Mouse (Mus musculus) hindlimb bud, embryonic 11.5 days (tissue): ENCODE measurements at regions not wholly inside any gene's neighbourhood (a gene's known extent, or its start where the extent isn't known, plus 50 kb on each side); places are given as distances from the start of the nearest gene placed in this dataset.

Experiments used
- DNase-seq: peaks from one replicate; pipeline ENCODE4 v3.0.0-alpha.2; 2012; ENCODE audit warnings: low read depth, low spot score; ENCODE audit errors: extremely low spot score

DNA sequence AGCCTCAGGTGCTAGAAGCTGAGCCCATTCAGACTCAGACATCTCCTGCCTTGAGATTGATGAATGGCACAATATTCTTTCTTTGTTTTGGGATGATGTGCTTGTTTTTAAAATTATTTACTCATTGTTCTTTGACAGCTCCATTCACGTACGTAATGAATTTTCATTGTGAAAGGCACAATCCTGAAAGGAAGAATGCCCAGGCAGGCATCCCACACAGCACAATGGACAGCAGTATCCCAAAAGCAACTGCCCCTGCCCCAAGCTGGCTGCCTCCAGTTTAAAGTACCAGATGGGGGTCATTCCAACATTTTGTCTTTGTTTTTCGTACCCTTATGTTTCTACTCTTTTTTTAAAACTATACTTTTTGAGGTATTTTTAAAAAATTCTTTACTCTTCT is 210.9 kb upstream of the St8sia2 start:
- no peak for DNase-seq

DNA sequence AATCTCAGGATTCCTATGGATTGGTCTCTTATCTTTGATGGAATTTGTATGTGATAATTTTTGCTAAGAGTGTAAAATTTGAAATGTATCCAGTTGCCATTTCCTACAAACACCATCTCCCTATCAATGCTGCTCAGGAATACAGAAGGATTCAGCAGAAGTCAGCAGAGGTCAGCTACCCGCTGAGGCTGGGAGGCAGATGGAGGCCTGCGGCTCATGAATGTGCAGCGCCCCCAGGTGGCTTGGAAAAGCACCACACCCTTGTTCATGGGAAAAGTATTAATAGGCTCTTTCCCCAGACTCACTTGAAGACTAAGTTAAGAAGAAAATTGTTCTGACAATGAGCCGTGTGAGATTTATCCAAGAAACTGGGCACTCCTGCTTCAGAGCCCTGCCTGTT is 187.2 kb upstream of the St8sia2 start:
- DNase-seq, result no peak

DNA sequence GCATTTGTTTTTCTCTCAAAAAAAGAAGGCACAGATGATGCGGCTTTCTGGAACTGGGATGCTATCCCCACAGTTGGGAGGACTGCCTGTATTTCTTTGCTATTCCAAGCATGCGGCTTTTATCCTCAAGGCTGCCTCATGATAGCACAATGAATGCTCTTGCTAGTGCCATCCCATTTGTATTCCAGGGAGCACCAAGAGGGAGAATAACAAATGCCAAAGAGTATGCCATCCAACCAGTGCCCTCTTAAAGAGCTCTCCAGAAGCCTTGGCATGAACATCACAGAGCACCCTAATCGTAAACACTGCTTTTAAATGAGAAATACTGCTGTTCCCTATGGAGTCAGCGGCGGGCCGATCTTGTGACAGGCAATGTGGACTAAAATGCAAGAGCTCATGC is 185.3 kb upstream of the St8sia2 start:
- DNase-seq, result no peak

GRCm38 (mm10) chr7:74184661-74185060 is 171.2 kb upstream of the St8sia2 start:
- DNase-seq, result no peak

DNA sequence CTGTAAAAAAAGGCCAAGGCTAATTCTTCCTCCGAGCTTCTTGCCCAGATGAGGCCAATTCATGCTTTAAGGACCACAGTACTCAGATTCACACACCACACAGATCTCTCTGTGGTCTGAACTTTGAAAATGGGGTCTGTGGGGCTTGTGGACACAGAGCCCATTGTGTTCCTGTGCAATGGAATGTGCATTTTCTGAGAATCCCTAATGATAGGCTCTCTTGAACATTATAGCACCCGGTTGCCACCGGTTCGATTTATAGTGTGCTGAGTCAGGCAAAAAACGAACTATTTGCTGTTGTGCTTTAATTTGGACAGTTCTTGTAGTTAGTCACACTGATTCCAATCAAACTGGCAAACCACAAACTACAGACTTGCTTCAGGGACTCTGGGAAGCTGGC is 160.7 kb upstream of the St8sia2 start:
- peak; percentile 22 for DNase-seq

DNA sequence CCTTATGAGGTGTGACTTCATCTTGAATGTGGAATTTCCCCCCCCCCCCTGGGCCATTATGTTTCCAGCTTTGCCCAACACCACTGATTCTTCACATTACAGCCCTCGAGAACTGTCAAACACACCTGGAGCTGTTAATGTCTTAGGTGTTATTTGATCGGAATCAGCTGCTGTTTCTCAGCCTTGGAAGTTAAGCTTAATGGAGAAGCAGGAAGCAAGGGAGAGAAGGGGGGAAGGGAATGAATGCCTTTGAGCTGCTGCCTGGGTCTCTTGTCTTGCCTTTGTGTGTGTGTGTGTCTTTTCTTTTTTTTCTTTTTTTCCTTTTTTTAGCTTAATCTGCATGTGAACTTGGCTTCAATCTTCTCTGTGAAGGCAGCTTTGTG is 159.7 kb upstream of the St8sia2 start:
- DNase-seq, result peak; percentile 62

DNA sequence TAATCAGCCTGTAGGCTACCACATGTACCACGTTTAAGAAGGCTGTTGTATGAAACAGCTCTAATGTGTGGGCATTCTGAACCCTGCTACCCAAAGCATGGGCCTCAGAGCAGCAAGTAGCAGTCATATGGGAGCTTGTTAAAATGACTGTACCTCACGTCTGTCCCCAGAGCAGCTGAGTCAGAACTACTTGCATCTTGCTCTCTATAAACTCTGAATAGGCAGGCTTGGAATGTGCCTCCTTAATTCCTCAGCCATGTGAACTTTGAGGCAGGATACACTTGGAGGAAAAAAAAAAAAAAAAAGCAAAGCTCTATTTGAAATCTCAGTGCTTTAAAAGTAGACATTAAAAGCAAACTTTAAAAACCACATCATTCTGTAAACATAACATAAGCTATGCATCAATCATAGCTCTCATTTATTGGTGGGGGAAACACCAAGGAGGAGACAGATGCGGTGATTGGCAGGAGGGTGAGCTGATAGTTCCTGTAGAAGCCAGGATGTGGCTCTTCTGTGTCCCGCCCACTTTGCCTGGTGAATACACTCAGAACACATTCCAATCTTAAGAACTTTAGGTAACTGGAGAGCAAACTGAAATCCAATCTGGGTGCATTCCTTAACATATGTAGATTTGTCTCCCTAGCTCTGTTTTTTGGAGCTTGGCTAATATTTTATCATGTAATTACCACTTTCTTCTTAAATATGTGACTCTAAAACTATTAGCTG is 159.2 kb upstream of the St8sia2 start:
- peak; percentile 46 for DNase-seq

DNA sequence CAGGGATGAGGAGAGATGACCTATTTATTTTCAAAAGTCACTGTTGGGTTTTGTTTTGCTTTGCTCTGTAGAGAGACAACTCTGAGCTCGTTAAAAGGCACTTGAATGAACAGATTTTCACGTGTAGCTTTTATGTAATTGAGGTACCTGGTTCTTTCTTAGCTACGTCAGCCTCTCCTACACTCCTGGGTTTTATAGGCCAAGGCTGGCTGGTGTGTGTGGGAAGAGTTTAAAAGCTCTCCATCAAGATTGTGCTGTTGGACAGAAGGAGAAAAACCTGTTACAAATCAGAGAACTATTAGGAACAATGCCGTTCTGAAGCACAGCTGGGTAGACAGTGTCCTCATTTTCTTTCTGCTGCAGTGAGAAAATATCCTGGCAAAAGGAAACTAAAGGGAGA is 138.1 kb upstream of the St8sia2 start:
- no peak for DNase-seq

DNA sequence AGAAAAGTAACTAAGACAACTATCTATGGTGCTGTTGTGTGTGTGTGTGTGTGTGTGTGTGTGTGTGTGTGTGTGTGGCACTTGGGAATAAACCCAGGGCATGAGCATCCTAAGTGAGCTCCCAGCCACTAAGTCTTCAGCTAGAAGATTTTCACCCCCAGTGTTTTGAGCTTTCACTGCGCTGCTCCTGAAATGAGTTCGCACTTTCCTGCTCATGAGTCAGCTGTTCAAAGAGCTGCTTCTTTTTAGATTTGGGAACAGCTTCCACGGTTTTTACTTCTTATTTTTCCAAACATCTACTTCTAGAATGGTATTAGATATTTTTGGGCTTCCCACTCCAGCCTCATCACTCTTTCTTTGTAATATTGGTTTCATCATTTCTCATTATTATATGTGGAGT is 129.7 kb upstream of the St8sia2 start:
- no peak for DNase-seq

DNA sequence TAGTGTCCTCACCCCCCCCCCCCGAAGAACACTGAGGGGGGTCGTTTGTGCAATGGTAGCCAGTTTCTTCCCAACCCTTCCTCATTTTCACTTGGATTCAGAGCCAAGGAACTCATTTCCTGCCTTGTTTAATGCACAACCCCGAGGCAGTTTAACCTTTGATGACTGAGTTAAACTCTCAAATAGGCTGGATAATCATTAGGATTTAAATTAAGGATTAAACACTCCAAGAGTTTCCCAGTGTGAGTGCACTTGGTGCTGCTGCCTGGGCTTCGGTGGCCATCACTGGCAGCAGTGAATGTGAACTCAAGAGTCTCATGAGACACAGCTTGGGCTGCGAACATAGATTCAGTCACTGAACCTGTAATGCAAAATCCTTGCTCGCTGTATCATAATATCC is 124.7 kb upstream of the St8sia2 start:
- no peak for DNase-seq

- DNase-seq, result no peak
Measured at GRCm38 (mm10) chr7:74130206-74130836, 116.8 kb upstream of the St8sia2 start.

DNA sequence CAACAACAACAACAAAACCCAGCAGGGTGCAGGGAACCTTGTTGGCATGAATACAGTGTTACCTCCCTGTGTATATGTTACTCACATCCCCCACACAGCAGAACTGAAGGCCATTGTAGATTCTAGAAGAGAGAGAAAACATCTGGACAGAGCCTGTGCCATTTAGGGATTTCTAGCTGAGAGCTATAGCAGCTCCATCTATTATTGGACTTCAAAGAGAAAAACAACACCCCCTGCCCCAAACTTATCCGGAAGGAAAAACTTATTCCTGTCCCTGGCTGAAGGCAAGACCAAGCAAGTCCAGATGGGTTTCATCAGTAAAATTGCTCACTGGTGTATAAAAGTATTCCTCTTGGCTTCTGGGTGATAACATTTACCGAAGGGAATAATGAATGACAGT is 98.6 kb upstream of the St8sia2 start:
- no peak for DNase-seq

DNA sequence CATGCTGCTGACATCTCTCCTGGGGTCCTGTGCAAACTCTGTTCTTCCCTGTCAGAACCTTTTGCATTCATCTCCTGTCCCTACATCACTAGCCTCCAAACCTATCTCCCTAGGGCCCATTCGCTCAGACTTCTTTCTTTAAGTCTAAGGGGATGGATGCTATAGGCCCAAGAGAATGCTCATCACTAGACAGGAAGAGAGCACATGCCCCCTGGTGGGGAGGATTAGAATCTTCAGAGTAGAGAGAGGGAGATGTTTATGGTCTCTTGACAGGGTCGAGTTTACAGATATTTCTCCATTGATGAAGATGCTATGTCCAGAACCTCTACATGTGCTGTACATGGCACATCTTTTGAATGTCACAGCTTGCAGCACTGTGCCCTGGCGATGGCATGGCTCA is 94.9 kb upstream of the St8sia2 start:
- no peak for DNase-seq

DNA sequence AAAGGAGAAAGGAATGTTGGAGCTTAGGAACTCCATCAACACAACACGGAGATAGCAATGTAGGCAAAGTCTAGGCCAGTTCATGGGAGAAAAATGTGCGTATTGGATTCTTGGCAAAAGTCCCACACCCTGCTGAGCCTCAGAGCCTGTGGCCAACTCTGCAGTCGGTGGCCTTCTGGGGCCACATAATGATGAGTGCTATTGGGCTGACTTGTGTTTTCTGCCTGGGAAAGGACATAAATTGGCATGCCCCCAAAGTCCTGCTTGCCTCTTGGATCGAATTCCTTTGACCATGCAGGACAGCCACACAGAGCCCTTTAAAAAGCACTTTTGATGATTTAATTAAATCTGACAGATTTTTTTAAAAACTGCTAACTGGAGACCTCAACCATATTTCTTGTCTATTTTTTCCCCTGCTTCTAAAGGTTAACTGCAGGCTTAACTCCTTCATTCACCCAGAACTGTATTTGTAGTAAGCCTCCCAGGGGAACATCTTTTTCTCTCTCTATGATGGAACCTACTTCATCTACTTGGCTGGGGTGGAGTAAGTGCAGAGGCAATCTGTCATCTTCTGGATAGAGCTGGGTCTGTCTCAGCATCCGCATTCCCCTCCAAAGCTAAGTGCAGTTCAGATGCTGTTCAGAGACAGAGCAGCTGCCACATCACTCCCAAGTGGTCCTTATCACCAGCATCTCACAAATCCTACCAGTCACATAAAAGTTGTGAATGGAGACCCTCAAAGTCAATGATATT is 93.9 kb upstream of the St8sia2 start:
- DNase-seq, result no peak

- no peak for DNase-seq
Measured at GRCm38 (mm10) chr7:74091402-74092025, 78.0 kb upstream of the St8sia2 start.

GRCm38 (mm10) chr7:74080846-74081235 is 67.4 kb upstream of the St8sia2 start:
- DNase-seq, result peak; percentile 33

- peak; percentile 35 for DNase-seq
Measured at GRCm38 (mm10) chr7:74080079-74080845, 66.8 kb upstream of the St8sia2 start.

DNA sequence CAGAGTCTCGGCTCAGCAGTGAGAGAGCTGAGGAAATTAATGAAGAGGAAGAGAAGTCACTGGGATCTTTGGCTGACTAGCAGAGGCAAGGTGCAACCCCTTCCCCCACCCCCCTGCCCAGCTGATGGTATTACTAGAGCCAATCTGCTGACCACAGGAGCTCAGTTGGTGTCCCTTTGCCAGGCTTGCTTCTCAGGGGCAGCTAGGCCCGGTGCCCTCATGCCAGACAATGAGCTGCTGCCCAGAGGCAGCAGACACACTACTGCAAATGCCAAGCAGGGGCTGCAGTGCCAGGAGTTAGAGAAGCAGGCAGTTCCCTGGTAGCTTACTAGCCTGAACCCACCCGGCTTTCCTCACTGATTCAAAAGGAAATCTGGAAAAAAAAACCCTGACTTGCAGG is 59.1 kb upstream of the St8sia2 start:
- DNase-seq, result no peak

GRCm38 (mm10) chr7:74070836-74071235 is 57.3 kb upstream of the St8sia2 start:
- DNase-seq, result no peak

DNA sequence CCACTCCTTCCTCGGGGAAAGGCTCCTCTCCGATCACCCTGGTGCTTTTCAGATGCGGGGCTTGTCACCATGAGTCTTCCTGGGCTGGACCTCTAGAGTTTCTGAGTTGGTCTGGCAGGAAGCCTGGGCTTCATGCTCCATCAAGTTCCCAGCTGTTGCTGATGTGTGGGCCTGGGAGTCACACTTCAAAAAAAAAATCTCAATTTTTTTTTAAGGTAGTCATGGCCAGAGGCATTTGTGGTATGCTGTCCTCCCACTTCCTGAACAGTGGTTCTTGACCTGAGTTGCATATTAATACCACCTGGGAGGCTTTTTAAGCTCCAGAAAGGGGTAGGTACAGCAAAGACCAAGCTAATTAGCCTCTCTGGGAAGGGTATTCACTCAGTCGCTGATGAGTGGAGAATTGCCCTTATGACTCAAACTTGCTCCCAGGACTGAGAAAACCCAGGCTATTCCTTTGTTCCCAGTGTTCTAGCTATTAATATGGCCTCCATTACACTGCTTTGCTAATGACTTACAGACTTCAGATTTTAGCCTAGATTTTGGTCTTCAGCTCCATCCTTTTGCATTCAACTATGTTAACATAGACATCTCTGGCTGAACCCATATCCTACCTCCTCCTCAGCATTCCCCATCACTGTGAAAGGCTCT is 52.1 kb upstream of the St8sia2 start:
- DNase-seq, result peak; percentile 20
